Mouse (Mus musculus) neutrophil, adult 5-6 weeks (primary cell): ENCODE data around the gene Tor1a. TPM values are rescaled to one million over a fixed set of nuclear protein-coding genes. Genes with fewer than 3 reads are reported as not detected.
"Not testable (repeated sequence)": the region's sequence is repeated elsewhere in the genome, so short reads cannot be mapped to it uniquely, and the experiment has no call there.

ENCODE experiments used
- ATAC-seq: fragments of 151-379, 151-347 bp; 2 replicates; pipeline ENCODE4 v1.8.0; 2017; ENCODE audit warnings: mild to moderate bottlenecking, moderate TSS enrichment; ENCODE audit not compliant: insufficient number of reproducible peaks, poor library complexity, low FRiP score, severe bottlenecking; ENCODE audit errors: extremely low read depth
- total RNA-seq: library from RNA; stranded (forward); fragments of 200-1000 nt; gene quantifications from 2 replicates; pipeline ENCODE4 v1.2.3, GENCODE M21; 2017

The Tor1a gene
- total RNA-seq, 1 experiment from 2014 or later: 65.3 TPM

GRCm38 (mm10) chr2:30927151-30927781 is 40.5 kb downstream of the Tor1a start:
- no peak for ATAC-seq

GRCm38 (mm10) chr2:30926381-30926780 is 41.4 kb downstream of the Tor1a start:
- ATAC-seq: no peak

- no peak for ATAC-seq
Measured at GRCm38 (mm10) chr2:30925181-30925580, 42.6 kb downstream of the Tor1a start.

- no peak for ATAC-seq
Measured at GRCm38 (mm10) chr2:30923099-30923498, 44.6 kb downstream of the Tor1a start.

- no peak for ATAC-seq
Measured at GRCm38 (mm10) chr2:30920216-30920615, 47.5 kb downstream of the Tor1a start.

GRCm38 (mm10) chr2:30918780-30919329 is 48.9 kb downstream of the Tor1a start:
- ATAC-seq: no peak

GRCm38 (mm10) chr2:30918126-30918525 is 49.6 kb downstream of the Tor1a start:
- ATAC-seq: no peak

GRCm38 (mm10) chr2:30917649-30918048 is 50.1 kb downstream of the Tor1a start:
- no peak for ATAC-seq

- ATAC-seq: not testable (repeated sequence)
Measured at GRCm38 (mm10) chr2:30915933-30916332, 51.8 kb downstream of the Tor1a start.

- no peak for ATAC-seq
Measured at GRCm38 (mm10) chr2:30915376-30915775, 52.4 kb downstream of the Tor1a start.

GRCm38 (mm10) chr2:30914836-30915235 is 52.9 kb downstream of the Tor1a start:
- ATAC-seq: no peak

- no peak for ATAC-seq
Measured at GRCm38 (mm10) chr2:30913022-30913421, 54.7 kb downstream of the Tor1a start.

- ATAC-seq: no peak
Measured at GRCm38 (mm10) chr2:30912291-30912773, 55.4 kb downstream of the Tor1a start.

Other genes with a start within 250 kb of the Tor1a start
- gene 1700001O22Rik, start 164.3 kb downstream of the Tor1a start, total RNA-seq: not detected in 2 replicates
- 13.3 and 15.0 TPM in 2 replicates for gene Ntmt1, start 160.1 kb downstream of the Tor1a start, total RNA-seq
- gene Asb6, start 137.6 kb downstream of the Tor1a start, total RNA-seq: 23.0 and 28.4 TPM in 2 replicates
- gene Prrx2, start 133.0 kb downstream of the Tor1a start, total RNA-seq: 0.37 TPM in 1 of 2 replicates, not detected in the other
- not detected in 2 replicates for gene Ptges, start 38.1 kb downstream of the Tor1a start, total RNA-seq
- gene Tor1b, start 15.0 kb downstream of the Tor1a start, total RNA-seq: 30.9 and 38.5 TPM in 2 replicates
- 118 and 128 TPM in 2 replicates for gene BC005624, start 14.3 kb upstream of the Tor1a start, total RNA-seq
- gene Usp20, start 14.3 kb upstream of the Tor1a start, total RNA-seq: 8.7 and 9.8 TPM in 2 replicates
- gene Fnbp1, start 174.1 kb upstream of the Tor1a start, total RNA-seq: 75.8 and 83.0 TPM in 2 replicates
- 56.0 and 58.8 TPM in 2 replicates for gene Gpr107, start 184.4 kb upstream of the Tor1a start, total RNA-seq